In genomic region chr15:77150000-77150399, GRCm38 (mm10) we compare ENCODE assay signal across 8 mouse cellular contexts.
DNase-seq lines count a peak whose midpoint lies in the region; ATAC-seq lines count a peak whose summit lies in the region.

No protein-coding gene starts in this region.

- H3K27me3 ChIP-seq in forebrain, embryonic 11.5 days (ENCODE audit: control insufficient read depth, insufficient read depth, low read length), result no peaks in the 10 kb centered on the region
- H3K27me3 ChIP-seq in limb, embryonic 12.5 days, result no peaks in the 10 kb centered on the region
- no peaks in the 10 kb centered on the region for H3K27me3 ChIP-seq in neural tube, embryonic 13.5 days

- peak overlapping the region; percentile 77 for H3K4me2 ChIP-seq in forebrain, embryonic 11.5 days (ENCODE audit: low read depth, low read length, severe bottlenecking)
- peak overlapping the region; percentile 66 for H3K4me2 ChIP-seq in limb, embryonic 12.5 days
- peak overlapping the region; percentile 93 for H3K4me2 ChIP-seq in neural tube, embryonic 13.5 days

- 46% methylated on average over 3 of the region's 3 CpGs for WGBS in forebrain, embryonic 11.5 days
- 49% methylated on average over 3 of the region's 3 CpGs for WGBS in limb, embryonic 12.5 days
- 11% methylated on average over 3 of the region's 3 CpGs for WGBS in neural tube, embryonic 13.5 days

- H3K36me3 ChIP-seq in forebrain, embryonic 11.5 days (ENCODE audit: control insufficient read depth, insufficient read depth, low read length), result no peaks in the 10 kb centered on the region
- peaks cover 7% of the 10 kb centered on the region for H3K36me3 ChIP-seq in limb, embryonic 12.5 days
- no peaks in the 10 kb centered on the region for H3K36me3 ChIP-seq in neural tube, embryonic 13.5 days

- peak overlapping the region; percentile 45 for H3K9ac ChIP-seq in forebrain, embryonic 11.5 days (ENCODE audit: low read length)
- H3K9ac ChIP-seq in limb, embryonic 12.5 days (replicated peaks), result peak overlapping the region; percentile 9; the same call in 1 of the 2 replicates
- H3K9ac ChIP-seq in neural tube, embryonic 13.5 days, result peak overlapping the region; percentile 97

- no peak for ATAC-seq in forebrain, embryonic 11.5 days (replicated peaks; ENCODE audit: low FRiP score)
- ATAC-seq in limb, embryonic 12.5 days (ENCODE audit: insufficient number of reproducible peaks, insufficient read depth, low FRiP score, low TSS enrichment, low read depth), result no peak
- ATAC-seq in neural tube, embryonic 13.5 days (ENCODE audit: low read depth), result no peak

- peaks cover 16% of the 10 kb centered on the region; the same call in 1 of the 2 replicates for H3K4me1 ChIP-seq in forebrain, embryonic 11.5 days (replicated peaks; ENCODE audit: control insufficient read depth, insufficient read depth, low read length)
- H3K4me1 ChIP-seq in limb, embryonic 12.5 days (replicated peaks), result peaks cover 68% of the 10 kb centered on the region
- peaks cover 71% of the 10 kb centered on the region for H3K4me1 ChIP-seq in neural tube, embryonic 13.5 days (replicated peaks)

- peak overlapping the region; percentile 26; the same call in 1 of the 2 replicates for H3K27ac ChIP-seq in forebrain, embryonic 11.5 days (ENCODE audit: low read depth, low read length)
- peak overlapping the region; percentile 92 for H3K27ac ChIP-seq in limb, embryonic 12.5 days
- peak overlapping the region; percentile 95 for H3K27ac ChIP-seq in neural tube, embryonic 13.5 days (replicated peaks)

- H3K4me3 ChIP-seq in forebrain, embryonic 11.5 days (ENCODE audit: low read depth, low read length), result peak overlapping the region; percentile 47
- peak overlapping the region; percentile 31 for H3K4me3 ChIP-seq in limb, embryonic 12.5 days (replicated peaks)
- peak overlapping the region; percentile 81 for H3K4me3 ChIP-seq in neural tube, embryonic 13.5 days

- no peaks in the 10 kb centered on the region for H3K9me3 ChIP-seq in forebrain, embryonic 11.5 days (ENCODE audit: control insufficient read depth, low read length)
- H3K9me3 ChIP-seq in limb, embryonic 12.5 days, result no peaks in the 10 kb centered on the region
- no peaks in the 10 kb centered on the region for H3K9me3 ChIP-seq in neural tube, embryonic 13.5 days

- peak; percentile 40 to 54 for DNase-seq in kidney, postnatal 4 days
- DNase-seq in kidney, adult 11 months, result no peak
- no peak for DNase-seq in forebrain, embryonic 11.5 days (ENCODE audit: low spot score)
- no peak for DNase-seq in gastrocnemius, adult 18-20 months (ENCODE audit: low spot score)
- DNase-seq in gastrocnemius, postnatal 25 days, result no peak
- DNase-seq in layer of hippocampus, adult 8-10 months (ENCODE audit: low spot score in 2 of 2), result no peak

Comparison
In these comparisons a context has a peak if more than half of its experiments do, and no peak if none do; other contexts are left out.
1. DNase-seq: peak in kidney, postnatal 4 days (2 of 2); none in kidney, adult 11 months (single experiment), forebrain, embryonic 11.5 days (single experiment), gastrocnemius, adult 18-20 months (single experiment), gastrocnemius, postnatal 25 days (single experiment) and layer of hippocampus, adult 8-10 months (0 of 2).
2. H3K27ac ChIP-seq: peak in every context shown above with its lines; median percentile 95 in neural tube, embryonic 13.5 days; 92 in limb, embryonic 12.5 days; 26 in forebrain, embryonic 11.5 days.
3. H3K4me3 ChIP-seq: peak in every context shown above with its lines; median percentile 81 in neural tube, embryonic 13.5 days; 47 in forebrain, embryonic 11.5 days; 31 in limb, embryonic 12.5 days.
4. H3K9ac ChIP-seq: peak in every context shown above with its lines; median percentile 97 in neural tube, embryonic 13.5 days; 45 in forebrain, embryonic 11.5 days; 9 in limb, embryonic 12.5 days.
5. Peak in every context shown above with its lines, with median percentiles within 50 percentile points of each other: H3K4me2 ChIP-seq.